ENCODE assay signal across 8 mouse cellular contexts in the genomic region with DNA sequence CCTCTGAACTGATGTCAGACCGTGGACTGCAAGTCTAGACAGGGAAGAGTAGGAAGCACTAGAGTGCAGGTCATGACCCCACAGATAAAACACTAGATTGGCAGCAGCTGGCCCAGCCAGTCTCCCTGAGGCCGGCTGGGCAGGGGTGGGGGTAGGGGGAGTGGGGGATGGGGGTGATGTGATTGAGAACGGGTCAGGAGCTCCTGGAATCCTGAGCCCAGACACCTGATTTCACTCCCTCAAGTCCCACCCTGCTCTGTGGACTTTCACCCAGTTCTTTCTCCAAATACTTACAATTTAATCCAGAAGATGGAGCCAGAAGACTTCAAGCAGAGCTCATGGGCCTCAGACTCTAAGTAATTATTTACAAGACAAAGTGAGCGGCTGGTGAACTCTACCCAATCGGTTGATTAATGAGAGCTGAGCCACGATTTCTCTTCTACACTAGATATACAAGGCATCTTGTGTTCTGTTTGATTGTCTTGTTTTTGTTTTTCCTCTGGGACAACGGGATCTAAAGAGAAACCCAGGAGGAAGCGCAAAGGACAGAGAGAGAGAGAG. TPM values are rescaled to one million over a fixed set of nuclear protein-coding genes. Genes with fewer than 3 reads are reported as not detected.
A peak's percentile ranks its signal among the peaks of the same experiment; 100 is the strongest.
DNase-seq lines count a peak whose midpoint lies in the region; ATAC-seq and TF ChIP-seq lines count a peak whose summit lies in the region.

No protein-coding gene starts in this region.

- no peaks in the 10 kb centered on the region for H3K9me3 ChIP-seq in lung, embryonic 14.5 days (ENCODE audit: low read depth, low read length)
- H3K9me3 ChIP-seq in forebrain, postnatal 0 days (ENCODE audit: low read length) = no peaks in the 10 kb centered on the region

- TF ChIP-seq CTCF in lung, embryonic 14.5 days (IDR thresholded peaks at IDR 0.05; ENCODE audit: low read depth) = peak; percentile 55
- peak; percentile 66 for TF ChIP-seq CTCF in forebrain, postnatal 0 days (IDR thresholded peaks at IDR 0.05; ENCODE audit: low read depth)

- no peaks in the 10 kb centered on the region for H3K36me3 ChIP-seq in lung, embryonic 14.5 days (ENCODE audit: insufficient read depth)
- no peaks in the 10 kb centered on the region for H3K36me3 ChIP-seq in forebrain, postnatal 0 days (ENCODE audit: insufficient read depth)

- peak; percentile 64 for ATAC-seq in lung, embryonic 14.5 days (ENCODE audit: insufficient read depth)
- ATAC-seq in forebrain, postnatal 0 days = peak; percentile 71

- no peak overlapping the region for H3K4me3 ChIP-seq in lung, embryonic 14.5 days (ENCODE audit: low read depth, low read length)
- H3K4me3 ChIP-seq in forebrain, postnatal 0 days (ENCODE audit: low read depth, low read length) = no peak overlapping the region

- no peak overlapping the region for H3K9ac ChIP-seq in lung, embryonic 14.5 days
- no peak overlapping the region for H3K9ac ChIP-seq in forebrain, postnatal 0 days

- no peaks in the 10 kb centered on the region for H3K27me3 ChIP-seq in lung, embryonic 14.5 days (ENCODE audit: insufficient read depth, low read length)
- H3K27me3 ChIP-seq in forebrain, postnatal 0 days (ENCODE audit: insufficient read depth, low read length) = no peaks in the 10 kb centered on the region

- DNase-seq in lung, embryonic 14.5 days = peak; percentile 81
- DNase-seq in lung, postnatal 4 days = no peak
- DNase-seq in forebrain, postnatal 0 days = peak; percentile 63
- peak; percentile 36 to 63 for DNase-seq in kidney, postnatal 25 days
- peak; percentile 76 for DNase-seq in neural tube, embryonic 10.5 days (ENCODE audit: extremely low spot score, low spot score)
- DNase-seq in gastrocnemius, postnatal 36 days = no peak
- no peak for DNase-seq in left cerebral cortex, adult 8-10 months (ENCODE audit: low spot score in 2 of 2)
- no peak for DNase-seq in adrenal gland, postnatal 25 days

- peak overlapping the region; percentile 6; the same call in 1 of the 2 replicates for H3K27ac ChIP-seq in lung, embryonic 14.5 days (ENCODE audit: low read depth)
- H3K27ac ChIP-seq in forebrain, postnatal 0 days (ENCODE audit: low read depth, low read length) = no peak overlapping the region

- WGBS in lung, embryonic 14.5 days = 5% methylated on average over 8 of the region's 8 CpGs
- 11% methylated on average over 8 of the region's 8 CpGs for WGBS in forebrain, postnatal 0 days

- intact Hi-C loops in gastrocnemius, postnatal 36 days (cut with DNase I) = loop anchor here (10.0 kb wide), 1 partner anchor 225 kb away; no protein-coding TSS in a partner anchor

- H3K4me1 ChIP-seq in lung, embryonic 14.5 days (ENCODE audit: insufficient read depth) = peaks cover 7% of the 10 kb centered on the region
- H3K4me1 ChIP-seq in forebrain, postnatal 0 days (ENCODE audit: insufficient read depth) = no peaks in the 10 kb centered on the region

- peak overlapping the region; percentile 26; the same call in 1 of the 2 replicates for H3K4me2 ChIP-seq in lung, embryonic 14.5 days
- no peak overlapping the region for H3K4me2 ChIP-seq in forebrain, postnatal 0 days (ENCODE audit: low read depth)

RNA-seq across cellular contexts. Expression of a gene that starts 7.7 kb away (rescaled TPM):
- 12.0 and 12.2 TPM in 2 replicates for polyA plus RNA-seq in lung, embryonic 14.5 days (2014; fragmentation: Nextera tagmentation; extraction: Ambion mirVana)
- 0.48 and 1.4 TPM in 2 replicates for total RNA-seq in forebrain, postnatal 0 days (2014; rRNA removed)
- 0.40 and 0.52 TPM in 2 replicates for polyA plus RNA-seq in forebrain, postnatal 0 days (2015; fragmentation: Nextera tagmentation; extraction: Ambion mirVana)
- not detected for total RNA-seq in gastrocnemius, postnatal 36 days (2021)
- under 1 TPM in 2 of 4 experiments, not detected in 2; 0.19 to 0.41 TPM for total RNA-seq in left cerebral cortex, adult 8-10 months (2022)
- 24.0 and 25.1 TPM in 2 replicates for total RNA-seq in adrenal gland, postnatal 25 days (2021)

Comparison
In these comparisons a context has a peak if more than half of its experiments do, and no peak if none do; other contexts are left out.
1. DNase-seq: peak in lung, embryonic 14.5 days (single experiment), forebrain, postnatal 0 days (single experiment), kidney, postnatal 25 days (2 of 2) and neural tube, embryonic 10.5 days (single experiment); none in lung, postnatal 4 days (0 of 2), gastrocnemius, postnatal 36 days (0 of 2), left cerebral cortex, adult 8-10 months (0 of 2) and adrenal gland, postnatal 25 days (single experiment).
2. RNA of a gene that starts 7.7 kb away (total RNA-seq): 24.0 to 25.1 TPM in adrenal gland, postnatal 25 days; 0.48 to 1.4 TPM in forebrain, postnatal 0 days, 0.19 to 0.41 TPM in left cerebral cortex, adult 8-10 months and not detected in gastrocnemius, postnatal 36 days; every median in the first group is over 10 times any median in the second.